Mouse (Mus musculus): ENCODE data around the gene Prss22.
"Not testable (repeated sequence)": the region's sequence is repeated elsewhere in the genome, so short reads cannot be mapped to it uniquely, and the experiment has no call there.

The Prss22 gene

DNA sequence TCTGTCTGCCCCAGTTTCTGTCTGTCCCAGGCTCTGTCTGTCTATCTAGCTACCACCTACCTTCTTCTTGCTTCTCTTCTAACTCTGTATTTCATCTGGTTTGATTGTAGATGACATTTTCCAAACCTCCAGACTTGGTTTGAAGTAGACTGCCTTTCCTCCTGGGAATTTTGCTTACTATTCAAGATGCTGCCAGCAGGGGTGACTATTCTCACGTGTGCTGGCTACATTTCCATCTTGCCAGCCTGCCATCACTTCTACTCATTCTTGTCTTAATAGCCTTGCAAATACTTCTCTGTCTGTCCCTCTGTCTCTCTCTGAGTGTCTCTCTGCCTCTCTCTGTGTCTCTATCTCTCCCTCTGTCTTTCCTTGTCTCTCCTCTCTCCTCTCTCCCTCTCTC is 2.5 kb downstream of the Prss22 start:
- DNase-seq (ENCODE audit: low read depth, low spot score): no peak

DNA sequence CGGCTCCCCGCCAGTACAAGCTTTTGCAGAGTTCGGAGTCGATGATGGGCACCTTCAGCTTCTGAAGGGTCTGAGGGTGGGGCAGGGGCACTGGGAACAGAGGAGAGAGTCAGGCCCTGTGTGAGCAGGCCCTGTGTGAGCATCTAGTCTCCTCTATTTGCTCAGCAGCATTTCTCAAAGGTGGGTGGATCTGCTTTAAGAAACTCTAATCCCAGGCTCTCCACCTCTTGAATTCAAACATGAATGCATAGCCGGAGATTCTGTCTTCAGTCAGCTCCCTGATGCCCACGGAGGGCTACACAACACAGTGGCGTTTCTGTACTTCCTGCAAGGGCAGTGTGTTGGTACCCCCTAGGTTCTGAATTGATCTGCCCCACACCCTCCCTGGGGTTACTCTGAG is 3.2 kb downstream of the Prss22 start:
- DNase-seq (ENCODE audit: low read depth, low spot score): no peak

DNA sequence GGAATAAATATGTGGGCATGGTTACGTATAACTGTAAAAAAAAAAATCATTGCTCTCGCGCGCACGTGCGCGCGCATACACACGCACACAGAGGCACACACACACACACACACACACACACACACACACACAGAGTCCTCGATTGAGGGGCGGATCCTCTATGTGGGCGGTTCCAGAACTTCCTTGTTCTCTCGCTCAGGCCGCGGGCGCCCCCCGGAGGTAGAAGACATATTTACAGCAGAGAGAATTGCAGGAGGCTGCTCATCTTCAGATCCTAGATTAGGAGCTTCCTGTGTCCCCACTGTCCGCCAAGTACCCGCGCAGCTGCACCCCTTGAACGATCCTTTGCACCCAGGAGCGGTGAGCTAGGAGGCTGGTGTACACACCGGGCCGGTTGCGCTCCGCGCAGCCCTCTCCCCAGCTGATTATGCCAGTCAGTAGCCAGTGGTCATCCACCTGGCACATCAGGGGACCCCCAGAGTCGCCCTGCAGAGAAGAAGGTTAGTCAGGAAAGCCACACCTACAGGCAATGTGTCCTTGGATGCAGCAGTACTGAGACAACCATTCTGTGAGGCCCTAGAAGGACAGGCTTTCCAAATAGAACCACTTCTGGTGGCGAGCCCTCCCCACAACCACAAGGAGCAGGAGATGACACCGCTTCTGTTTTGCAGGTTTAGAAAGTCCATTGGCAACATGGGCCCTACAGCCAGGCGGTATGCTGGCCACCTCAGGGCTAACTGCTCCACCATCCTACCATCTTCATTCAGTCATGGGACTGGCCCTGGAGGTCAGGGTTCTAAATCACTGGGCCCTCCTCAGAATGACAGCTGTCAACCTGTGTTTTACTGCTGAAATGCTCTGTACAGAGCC is 4.1 kb downstream of the Prss22 start:
- peak; percentile 91 for DNase-seq (ENCODE audit: low read depth, low spot score)

DNA sequence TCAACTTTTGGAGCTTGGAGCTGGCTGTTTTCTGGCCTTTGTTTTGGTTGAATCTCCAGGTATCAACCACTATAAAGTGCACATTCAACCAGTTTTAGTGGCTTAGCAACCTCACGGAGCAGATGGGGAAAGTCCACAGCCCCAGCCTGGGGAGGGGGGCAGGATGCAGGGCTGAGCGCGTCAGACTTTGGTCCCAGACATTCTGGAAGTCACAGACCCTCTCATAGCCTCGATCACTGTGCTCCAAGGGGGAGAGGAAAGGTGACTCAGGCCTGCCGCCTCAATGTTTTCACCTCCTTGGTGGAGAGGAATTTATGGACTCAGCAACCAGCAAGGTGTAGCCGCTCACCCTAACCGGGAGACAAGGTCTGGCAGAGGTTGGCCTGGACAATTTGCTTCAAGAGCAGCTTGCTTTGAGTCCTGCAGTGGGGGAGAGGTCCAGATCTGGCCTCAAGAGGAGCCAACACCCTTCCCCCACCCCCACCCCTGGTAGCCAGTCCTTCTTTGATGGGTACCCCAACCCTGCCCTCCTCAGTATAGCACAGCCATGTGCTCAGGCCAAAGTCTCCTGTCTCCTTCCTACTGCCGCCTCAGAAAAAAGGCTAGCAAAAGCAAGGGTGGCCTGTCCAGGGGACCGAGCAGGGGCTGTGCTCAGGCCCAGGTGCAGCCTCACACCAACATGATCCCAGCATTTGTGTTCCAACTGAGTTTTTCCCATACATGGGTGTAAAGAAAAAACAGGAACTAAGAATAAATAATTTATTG is 4.9 kb downstream of the Prss22 start:
- peak; percentile 11 for DNase-seq (ENCODE audit: low read depth, low spot score)

DNA sequence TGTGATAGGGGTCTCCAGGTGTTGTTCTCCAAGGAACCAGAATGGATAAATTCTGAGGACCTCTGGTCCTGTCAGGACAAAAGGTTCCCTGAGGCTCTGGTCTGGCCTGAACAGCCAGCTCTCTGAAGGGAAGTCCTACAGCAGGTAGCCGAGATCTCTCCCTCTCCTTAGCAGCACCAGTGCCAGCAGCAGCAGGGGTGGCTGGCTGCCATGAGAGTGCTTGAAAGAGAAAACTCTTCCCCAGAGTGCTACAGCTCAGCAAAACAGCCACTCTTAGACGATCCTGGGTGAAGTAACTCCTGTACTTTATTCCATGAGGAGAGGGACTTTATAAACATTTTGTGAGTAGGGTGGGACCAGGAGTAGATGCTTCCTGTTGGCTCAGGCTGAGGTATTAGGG is 8.1 kb downstream of the Prss22 start:
- DNase-seq (ENCODE audit: low read depth, low spot score): no peak

DNA sequence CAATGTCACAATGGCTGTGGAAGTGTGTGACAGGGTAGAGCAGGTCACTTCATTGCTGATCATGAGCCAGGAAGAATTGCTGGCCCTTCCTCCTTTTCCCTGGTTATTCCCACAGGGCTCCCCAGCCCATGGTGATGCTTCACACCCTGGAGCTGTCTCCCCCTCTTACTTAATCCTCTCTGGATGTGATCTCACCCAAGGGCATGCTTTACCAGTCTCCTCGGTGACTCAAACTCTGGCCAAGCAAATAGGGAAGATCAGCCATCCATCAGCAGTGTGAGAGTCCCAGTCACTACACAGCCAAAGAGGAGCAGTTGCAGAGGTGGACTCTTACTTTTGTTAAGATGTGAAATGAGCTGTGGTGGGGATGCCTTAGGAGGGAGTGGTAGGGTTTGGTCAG is 12.9 kb downstream of the Prss22 start:
- no peak for DNase-seq (ENCODE audit: low read depth, low spot score)

DNA sequence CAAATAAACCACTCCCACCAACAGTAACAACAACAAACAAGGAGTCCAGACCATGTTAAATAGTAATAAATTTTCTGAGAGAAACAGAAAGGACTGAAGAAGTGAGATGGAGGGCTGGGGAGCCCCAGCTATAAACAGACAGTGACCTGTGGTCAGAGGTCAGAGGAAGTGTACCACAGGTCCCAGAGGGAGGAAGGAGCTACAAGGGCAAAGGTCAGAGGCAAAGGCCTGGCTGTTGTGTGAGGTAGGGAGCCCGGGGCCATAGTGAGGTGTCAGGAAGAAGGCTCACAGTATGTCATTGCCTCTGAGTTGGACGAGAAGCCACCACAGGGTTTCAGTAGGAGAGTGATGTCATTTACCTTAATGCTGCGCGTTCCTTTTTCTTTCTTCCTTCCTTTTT is 15.0 kb downstream of the Prss22 start:
- no peak for DNase-seq (ENCODE audit: low read depth, low spot score)

GRCm38 (mm10) chr17:23980297-23980909 is 17.5 kb downstream of the Prss22 start, which contains the start of gene Prss30:
TSS of gene Prss30 (minus strand) at chr17:23980566.
- peak; percentile 83 for DNase-seq (ENCODE audit: low read depth, low spot score)

DNA sequence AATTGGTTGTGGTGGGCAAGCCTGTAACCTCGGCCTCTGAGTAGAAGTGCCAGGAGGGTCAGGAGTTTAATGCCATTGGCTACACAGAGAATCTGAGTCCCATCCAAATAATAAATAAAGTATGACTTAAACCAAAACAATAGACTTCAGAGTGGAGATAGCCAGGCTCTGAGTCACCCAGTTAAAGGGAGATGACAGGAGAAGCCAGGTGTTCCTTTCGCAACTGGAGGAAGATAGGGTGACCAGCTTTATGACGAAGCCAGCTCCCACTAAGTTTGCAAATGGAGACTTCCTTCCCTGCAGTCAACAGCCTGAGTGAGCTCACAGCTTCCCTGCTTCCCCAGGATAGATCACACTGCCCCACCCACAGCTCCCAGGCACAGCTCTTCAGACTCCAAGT is 18.4 kb downstream of the Prss22 start:
- DNase-seq (ENCODE audit: low read depth, low spot score): no peak

- no peak for DNase-seq (ENCODE audit: low read depth, low spot score)
Observed at GRCm38 (mm10) chr17:23976665-23977064, 21.2 kb downstream of the Prss22 start.

- DNase-seq (ENCODE audit: low read depth, low spot score): no peak
Observed at GRCm38 (mm10) chr17:23971315-23971714, 26.6 kb downstream of the Prss22 start.

DNA sequence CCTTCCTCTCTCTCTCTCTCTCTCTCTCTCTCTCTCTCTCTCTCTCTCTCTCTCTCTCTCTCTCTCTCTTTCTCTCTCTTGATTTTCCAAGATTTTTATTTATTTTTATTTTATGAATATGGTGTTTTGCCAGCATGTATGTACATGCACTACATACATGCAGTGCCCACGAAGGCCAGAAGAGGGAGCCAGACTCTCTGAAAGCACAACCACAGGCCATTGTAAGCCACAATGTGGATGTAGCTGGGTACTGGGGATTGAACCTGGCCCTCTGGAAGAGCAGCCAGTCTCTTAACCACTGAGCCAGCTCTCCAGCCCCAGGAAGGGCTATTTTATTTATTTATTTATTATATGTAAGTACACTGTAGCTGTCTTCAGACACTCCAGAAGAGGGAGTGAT is 28.7 kb downstream of the Prss22 start:
- DNase-seq (ENCODE audit: low read depth, low spot score): peak; percentile 75

DNA sequence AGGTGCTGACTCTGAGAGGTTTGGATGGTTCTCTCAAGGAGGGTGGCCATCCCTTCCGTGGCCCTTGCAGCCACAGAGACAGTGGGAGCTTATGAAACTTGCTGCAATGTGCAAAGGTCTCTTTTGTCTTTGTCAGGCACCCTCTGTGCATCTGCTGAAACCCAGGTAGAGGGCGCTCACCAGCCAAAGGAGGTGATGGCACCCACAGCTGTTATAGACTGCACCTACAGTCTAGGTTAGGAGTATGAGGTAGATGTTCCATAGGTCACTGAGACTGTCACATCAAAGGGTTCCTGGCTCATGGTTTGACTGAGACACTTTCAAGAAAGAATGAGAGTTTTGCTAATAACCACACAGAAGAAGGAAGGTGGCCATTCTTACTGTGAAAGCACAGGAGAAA is 29.1 kb downstream of the Prss22 start:
- DNase-seq (ENCODE audit: low read depth, low spot score): peak; percentile 42

GRCm38 (mm10) chr17:23966658-23967401 is 31.1 kb downstream of the Prss22 start:
- DNase-seq (ENCODE audit: low read depth, low spot score): no peak

DNA sequence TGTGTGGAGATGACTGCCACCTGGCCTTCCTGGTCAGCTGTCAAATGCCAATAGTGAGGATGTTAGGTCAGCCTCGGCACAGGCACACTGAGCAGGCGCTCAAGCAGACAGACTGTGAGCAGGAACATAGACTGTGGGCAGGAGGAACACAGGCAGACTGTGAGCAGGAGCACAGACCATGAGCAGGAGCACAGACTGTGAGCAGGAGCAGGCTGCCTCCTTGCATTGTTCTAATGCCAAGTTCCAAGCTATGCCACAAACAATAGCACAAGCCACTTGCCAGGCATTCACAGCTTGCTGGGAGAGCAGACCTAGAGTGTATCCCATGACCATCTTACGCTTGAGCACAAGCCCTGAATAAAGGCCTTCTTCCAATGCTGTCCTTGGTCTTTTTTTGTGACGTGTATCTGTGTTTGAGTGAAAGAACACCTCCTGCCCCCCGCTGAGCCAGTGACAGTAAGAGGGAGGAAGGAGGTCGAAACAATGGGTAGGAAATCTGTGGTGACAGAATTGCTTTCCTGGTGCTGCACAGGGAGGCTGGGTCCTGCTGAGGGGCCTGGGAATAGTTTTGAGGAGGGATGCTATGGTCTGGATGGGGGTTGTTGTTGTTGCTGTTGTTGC is 32.0 kb downstream of the Prss22 start:
- no peak for DNase-seq (ENCODE audit: low read depth, low spot score)

GRCm38 (mm10) chr17:23961573-23962122 is 36.3 kb downstream of the Prss22 start:
- no peak for DNase-seq (ENCODE audit: low read depth, low spot score)

DNA sequence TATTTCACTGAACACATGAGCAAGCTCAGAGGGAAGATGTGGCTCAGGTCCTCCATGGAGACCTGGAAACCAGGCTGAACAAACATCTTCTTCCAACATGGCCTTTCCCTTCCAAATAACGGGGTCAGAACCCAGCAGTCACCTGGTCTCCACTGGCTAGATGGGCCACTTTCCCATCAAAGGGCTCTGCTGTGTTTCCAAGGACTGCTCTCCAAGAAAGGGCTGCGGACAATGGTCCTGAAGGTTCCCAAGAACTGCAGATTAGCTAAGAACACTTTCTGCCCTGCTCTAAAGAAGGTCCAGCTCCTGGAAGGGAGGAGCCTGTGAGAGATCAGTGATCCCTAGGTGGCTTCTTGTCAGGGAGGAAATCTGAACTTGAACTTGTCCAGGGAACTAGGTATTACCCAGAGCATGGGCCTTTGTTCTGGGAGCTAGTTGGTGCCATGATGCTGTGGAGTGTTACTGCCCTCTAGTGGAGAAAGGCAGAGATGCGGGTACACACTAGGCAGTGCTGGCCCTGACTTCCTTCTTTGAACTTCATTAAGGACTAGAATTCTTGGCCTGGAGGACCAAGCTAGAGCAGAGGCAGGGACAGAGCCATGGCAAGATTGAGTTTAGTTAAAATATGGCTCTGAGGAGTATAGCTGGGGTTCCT is 37.7 kb downstream of the Prss22 start:
- DNase-seq (ENCODE audit: low read depth, low spot score): peak; percentile 77

DNA sequence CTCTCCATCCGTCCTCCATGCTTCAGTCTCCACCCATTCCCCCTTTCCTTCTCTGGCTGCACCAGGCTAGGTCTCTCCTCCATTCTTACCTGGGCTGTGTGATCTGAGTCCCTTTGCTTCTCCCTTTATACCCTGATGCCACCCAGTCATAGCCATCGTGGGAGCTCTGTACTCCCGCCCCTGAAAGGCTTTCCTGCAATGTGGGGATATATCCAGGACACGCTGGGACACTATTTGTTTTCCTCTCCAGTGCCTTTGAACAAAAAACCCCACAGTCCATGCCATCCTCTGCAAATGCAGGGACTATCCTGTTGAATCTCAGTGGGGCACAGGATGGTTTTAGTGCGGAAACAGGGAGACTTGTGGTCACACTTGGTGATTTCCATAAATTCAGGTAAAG is 42.7 kb downstream of the Prss22 start, which contains the start of gene Sbpl:
Gene Sbpl (minus strand): TSS at position 101 of the 400 bp plus-strand sequence.
- no peak for DNase-seq (ENCODE audit: low read depth, low spot score)

DNA sequence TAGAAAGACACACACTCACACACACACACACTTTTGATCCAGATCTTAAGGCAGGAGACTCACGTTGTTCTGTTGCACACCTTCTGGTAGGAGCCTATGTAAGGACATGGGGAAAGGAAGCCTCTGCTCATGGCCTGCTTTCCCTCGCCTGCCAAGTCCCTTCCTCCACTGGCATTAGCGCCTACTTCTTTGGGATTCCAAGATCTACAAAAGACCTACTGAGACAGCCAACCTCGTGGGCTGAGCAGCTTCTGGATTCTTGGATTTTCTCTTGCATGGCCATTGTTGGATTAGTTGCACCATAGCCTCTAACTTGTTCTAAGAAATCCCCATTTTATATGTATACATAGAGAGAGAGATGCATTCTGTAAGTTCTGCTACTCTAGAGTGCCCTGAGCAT is 47.1 kb downstream of the Prss22 start:
- DNase-seq (ENCODE audit: low read depth, low spot score): not testable (repeated sequence)

GRCm38 (mm10) chr17:23949068-23949467 is 48.8 kb downstream of the Prss22 start:
- no peak for DNase-seq (ENCODE audit: low read depth, low spot score)

Data from CD4-positive helper T cell, adult 2 months (primary cell).